Mouse (Mus musculus) lung, adult 2 months (tissue): ENCODE data around the gene Pramel4.
"Not testable (repeated sequence)": the region's sequence is repeated elsewhere in the genome, so short reads cannot be mapped to it uniquely, and the experiment has no call there.

Experiments used
- CTCF ChIP-seq: fragments of 200-500 bp; IDR thresholded peaks from 2 replicates; pipeline ENCODE4 v1.5.1; 2011; ENCODE audit warnings: mild to moderate bottlenecking, low read length, control low read depth; ENCODE audit not compliant: insufficient read depth
- POLR2A ChIP-seq: fragments of 200-500 bp; IDR thresholded peaks from 2 replicates; pipeline ENCODE4 v1.6.1; 2011; ENCODE audit warnings: low read depth, mild to moderate bottlenecking, control low read depth, low read length, borderline replicate concordance; ENCODE audit errors: extremely low read depth

- not testable (repeated sequence) for TF ChIP-seq POLR2A, CTCF
Measured at GRCm38 (mm10) chr4:144058826-144059225, at the start of gene Pramel4.
